Mouse (Mus musculus) lung, embryonic 14.5 days (tissue): ENCODE measurements around the gene Usp46. TPM values are rescaled to one million over a fixed set of nuclear protein-coding genes. Genes with fewer than 3 reads are reported as not detected.

ENCODE experiments used
- ATAC-seq: fragments of 200-750 bp; cut with Nextera tagmentation; 2 replicates; pipeline ENCODE4 v1.8.0; 2017; ENCODE audit warnings: mild to moderate bottlenecking, moderate TSS enrichment, moderate library complexity; ENCODE audit not compliant: insufficient read depth
- DNase-seq: peaks from one replicate; pipeline ENCODE4 v3.0.0-alpha.2; 2015
- H3K27ac ChIP-seq: fragments of 300-500 bp; sonication (generic); 2 replicates; pipeline ENCODE4 v1.5.1; 2014; ENCODE audit warnings: low read depth, mild to moderate bottlenecking, moderate library complexity
- H3K27me3 ChIP-seq: fragments of 300-500 bp; sonication (generic); 2 replicates; pipeline ENCODE4 v1.6.1; 2014; ENCODE audit warnings: low read length, control low read depth; ENCODE audit not compliant: insufficient read depth
- H3K36me3 ChIP-seq: fragments of 300-500 bp; sonication (generic); 2 replicates; pipeline ENCODE4 v1.6.1; 2014; ENCODE audit warnings: control low read depth; ENCODE audit not compliant: insufficient read depth
- H3K4me1 ChIP-seq: fragments of 300-500 bp; sonication (generic); 2 replicates; pipeline ENCODE4 v1.6.1; 2014; ENCODE audit warnings: antibody characterized with exemption, control low read depth; ENCODE audit not compliant: insufficient read depth
- H3K4me2 ChIP-seq: fragments of 300-500 bp; sonication (generic); 2 replicates; pipeline ENCODE4 v1.6.1; 2014; ENCODE audit warnings: mild to moderate bottlenecking
- H3K4me3 ChIP-seq: fragments of 300-500 bp; sonication (generic); 2 replicates; pipeline ENCODE4 v1.5.1; 2014; ENCODE audit warnings: low read depth, low read length
- H3K9ac ChIP-seq: fragments of 300-500 bp; sonication (generic); 2 replicates; pipeline ENCODE4 v1.6.1; 2014
- H3K9me3 ChIP-seq: fragments of 300-500 bp; sonication (generic); 2 replicates; pipeline ENCODE4 v1.6.1; 2016; ENCODE audit warnings: low read depth, low read length, control low read depth
- CTCF ChIP-seq: IDR thresholded peaks from 2 replicates; pipeline ENCODE4 v1.5.1; 2016; ENCODE audit warnings: antibody characterized with exemption, low read depth
- WGBS: fragments of 180-500 bp; shearing (Covaris S2); extraction: QIAGEN DNeasy Blood & Tissue Kit; methylation state at CpG from one replicate; pipeline ENCODE4 v1.1.7; 2014; 5-methylcytosine and 5-hydroxymethylcytosine counted together
- polyA plus RNA-seq: library from polyadenylated mRNA; unstranded; fragments of >200 nt; fragmentation: Nextera tagmentation; extraction: Ambion mirVana; gene quantifications from 2 replicates; pipeline ENCODE4 v1.2.1, GENCODE M21; 2014

Gene Usp46
- polyA plus RNA-seq, 1 experiment from 2014 or later = 46.8 TPM

GRCm38 (mm10) chr5:74028691-74029479 lies 39.3 kb downstream of the Usp46 start:
- no peak overlapping the region for H3K4me3 ChIP-seq
- no peak for ATAC-seq
- no peaks in the 10 kb centered on the region for H3K27me3 ChIP-seq
- H3K4me1 ChIP-seq = peaks cover 11% of the 10 kb centered on the region; the same call in 1 of the 2 replicates
- no peak overlapping the region for H3K27ac ChIP-seq
- no peak for TF ChIP-seq CTCF
- WGBS = 82% methylated on average over 25 of the region's 25 CpGs
- no peaks in the 10 kb centered on the region for H3K9me3 ChIP-seq
- H3K9ac ChIP-seq = no peak overlapping the region
- H3K36me3 ChIP-seq = peaks cover 39% of the 10 kb centered on the region
- no peak overlapping the region for H3K4me2 ChIP-seq
- DNase-seq = no peak

GRCm38 (mm10) chr5:74028221-74028620 lies 40.0 kb downstream of the Usp46 start:
- Histone ChIP-seq H3K9me3 (no peaks in the 10 kb centered on the region), H3K27ac (no peak overlapping the region), H3K4me3 (no peak overlapping the region), H3K36me3 (peaks cover 39% of the 10 kb centered on the region), H3K4me2 (no peak overlapping the region), H3K4me1 (peaks cover 11% of the 10 kb centered on the region; the same call in 1 of the 2 replicates), H3K9ac (no peak overlapping the region), H3K27me3 (no peaks in the 10 kb centered on the region)
- 74% methylated on average over 2 of the region's 2 CpGs for WGBS
- no peak for TF ChIP-seq CTCF
- ATAC-seq = no peak
- DNase-seq = no peak

GRCm38 (mm10) chr5:74020506-74020905 lies 47.7 kb downstream of the Usp46 start:
- no peak overlapping the region for H3K27ac ChIP-seq
- H3K4me2 ChIP-seq = no peak overlapping the region
- no peak overlapping the region for H3K9ac ChIP-seq
- no peak overlapping the region for H3K4me3 ChIP-seq
- WGBS = 90% methylated on average over 4 of the region's 4 CpGs
- no peaks in the 10 kb centered on the region for H3K27me3 ChIP-seq
- H3K4me1 ChIP-seq = no peaks in the 10 kb centered on the region
- no peaks in the 10 kb centered on the region for H3K9me3 ChIP-seq
- ATAC-seq (no peak), DNase-seq (no peak)
- peaks cover 33% of the 10 kb centered on the region for H3K36me3 ChIP-seq
- no peak for TF ChIP-seq CTCF

- H3K36me3 ChIP-seq = peaks cover 45% of the 10 kb centered on the region
- no peaks in the 10 kb centered on the region for H3K9me3 ChIP-seq
- H3K9ac ChIP-seq = no peak overlapping the region
- H3K27ac ChIP-seq = no peak overlapping the region
- ATAC-seq (no peak), DNase-seq (no peak)
- H3K27me3 ChIP-seq = no peaks in the 10 kb centered on the region
- TF ChIP-seq CTCF = no peak
- no peak overlapping the region for H3K4me3 ChIP-seq
- 86% methylated on average over 8 of the region's 8 CpGs for WGBS
- H3K4me2 ChIP-seq = no peak overlapping the region
- no peaks in the 10 kb centered on the region for H3K4me1 ChIP-seq
Observed at GRCm38 (mm10) chr5:74018870-74019565, 49.2 kb downstream of the Usp46 start.

- no peaks in the 10 kb centered on the region for H3K9me3 ChIP-seq
- no peaks in the 10 kb centered on the region for H3K27me3 ChIP-seq
- H3K27ac ChIP-seq = no peak overlapping the region
- no peaks in the 10 kb centered on the region for H3K4me1 ChIP-seq
- no peak overlapping the region for H3K4me3 ChIP-seq
- no peak overlapping the region for H3K4me2 ChIP-seq
- no peak overlapping the region for H3K9ac ChIP-seq
- H3K36me3 ChIP-seq = peaks cover 56% of the 10 kb centered on the region
- 83% methylated on average over 5 of the region's 5 CpGs for WGBS
- ATAC-seq (no peak), DNase-seq (no peak)
- TF ChIP-seq CTCF = no peak
Observed at GRCm38 (mm10) chr5:74017488-74017887, 50.7 kb downstream of the Usp46 start.

GRCm38 (mm10) chr5:74011629-74012028 lies 56.6 kb downstream of the Usp46 start:
- Histone ChIP-seq H3K4me2 (no peak overlapping the region), H3K9me3 (no peaks in the 10 kb centered on the region), H3K9ac (no peak overlapping the region), H3K36me3 (peaks cover 73% of the 10 kb centered on the region), H3K27ac (no peak overlapping the region), H3K4me1 (no peaks in the 10 kb centered on the region), H3K4me3 (no peak overlapping the region), H3K27me3 (no peaks in the 10 kb centered on the region)
- DNase-seq = no peak
- no peak for ATAC-seq
- no peak for TF ChIP-seq CTCF
- 89% methylated on average over 10 of the region's 10 CpGs for WGBS

GRCm38 (mm10) chr5:74007492-74008070 lies 60.6 kb downstream of the Usp46 start:
- Histone ChIP-seq H3K4me3 (no peak overlapping the region), H3K27ac (peak overlapping the region; percentile 24; the same call in 1 of the 2 replicates), H3K4me1 (no peaks in the 10 kb centered on the region), H3K4me2 (no peak overlapping the region), H3K9me3 (no peaks in the 10 kb centered on the region), H3K36me3 (peaks cover 68% of the 10 kb centered on the region), H3K9ac (no peak overlapping the region), H3K27me3 (no peaks in the 10 kb centered on the region)
- no peak for DNase-seq
- WGBS = 46% methylated on average over 3 of the region's 3 CpGs
- no peak for TF ChIP-seq CTCF
- no peak for ATAC-seq
